Comparison of ENCODE assay signal across 13 mouse cellular contexts in the genomic region with DNA sequence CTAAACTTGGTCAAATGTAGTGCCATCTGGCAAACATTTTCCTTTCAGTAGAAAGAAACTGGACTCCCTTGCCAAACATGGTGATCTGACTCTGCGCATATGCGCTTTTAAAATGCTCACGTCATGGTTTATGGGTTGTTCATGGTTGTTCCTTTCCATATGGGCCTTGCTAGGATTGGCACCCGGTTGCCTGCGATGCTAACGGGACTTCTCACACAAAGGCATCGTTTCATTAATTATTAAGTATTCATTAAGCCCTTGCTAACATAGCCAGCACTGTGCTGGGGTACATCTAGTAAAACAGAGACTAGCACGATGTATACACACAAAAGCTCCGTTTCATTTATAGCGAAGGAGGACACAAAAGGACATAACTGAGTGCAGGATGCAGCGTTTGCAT. TPM values are rescaled to one million over a fixed set of nuclear protein-coding genes. Genes with fewer than 3 reads are reported as not detected.
DNase-seq lines count a peak whose midpoint lies in the region; ATAC-seq and TF ChIP-seq lines count a peak whose summit lies in the region.
"Had no signal": no experiment of that assay in that cellular context is flagged by ENCODE, and none has a peak within 500 bp of the region (broad histone marks: within the 10 kb centered on the region; RNA-seq: fewer than 3 reads in every experiment).

No protein-coding gene starts in this region.

- H3K27me3 ChIP-seq in midbrain, embryonic 11.5 days (ENCODE audit: control insufficient read depth, insufficient read depth, low read length): no peaks in the 10 kb centered on the region
- no peaks in the 10 kb centered on the region for H3K27me3 ChIP-seq in midbrain, embryonic 10.5 days (ENCODE audit: low read depth, poor library complexity, severe bottlenecking)
- no peaks in the 10 kb centered on the region for H3K27me3 ChIP-seq in forebrain, postnatal 0 days (ENCODE audit: insufficient read depth, low read length)
- no peaks in the 10 kb centered on the region for H3K27me3 ChIP-seq in hindbrain, embryonic 16.5 days (replicated peaks; ENCODE audit: control insufficient read depth, insufficient read depth, low read length)
- H3K27me3 ChIP-seq in neural tube, embryonic 13.5 days: no peaks in the 10 kb centered on the region
- H3K27me3 ChIP-seq: intestine, embryonic 15.5 days; lung, embryonic 15.5 days had no signal

- H3K9ac ChIP-seq in midbrain, embryonic 11.5 days (ENCODE audit: low read length): no peak overlapping the region
- no peak overlapping the region for H3K9ac ChIP-seq in forebrain, postnatal 0 days
- no peak overlapping the region for H3K9ac ChIP-seq in hindbrain, embryonic 16.5 days (ENCODE audit: low read depth, low read length)
- H3K9ac ChIP-seq in neural tube, embryonic 13.5 days: no peak overlapping the region
- H3K9ac ChIP-seq: intestine, embryonic 15.5 days; liver, embryonic 14.5 days; lung, embryonic 15.5 days had no signal

- H3K4me3 ChIP-seq in midbrain, embryonic 11.5 days (ENCODE audit: low read depth, low read length): no peak overlapping the region
- H3K4me3 ChIP-seq in midbrain, embryonic 10.5 days: no peak overlapping the region
- H3K4me3 ChIP-seq in forebrain, postnatal 0 days (ENCODE audit: low read depth, low read length): no peak overlapping the region
- H3K4me3 ChIP-seq in hindbrain, embryonic 16.5 days (ENCODE audit: low read length): no peak overlapping the region
- H3K4me3 ChIP-seq in neural tube, embryonic 13.5 days: no peak overlapping the region
- H3K4me3 ChIP-seq: heart, adult 2 months; intestine, embryonic 15.5 days; lung, embryonic 15.5 days had no signal

- no peaks in the 10 kb centered on the region for H3K36me3 ChIP-seq in midbrain, embryonic 11.5 days (ENCODE audit: control insufficient read depth, insufficient read depth, low read length)
- H3K36me3 ChIP-seq in midbrain, embryonic 10.5 days: peaks cover 24% of the 10 kb centered on the region
- peaks cover 46% of the 10 kb centered on the region for H3K36me3 ChIP-seq in forebrain, postnatal 0 days (ENCODE audit: insufficient read depth)
- H3K36me3 ChIP-seq in hindbrain, embryonic 16.5 days (ENCODE audit: control insufficient read depth, insufficient read depth, low read length): peaks cover 20% of the 10 kb centered on the region; the same call in 1 of the 2 replicates
- peaks cover 61% of the 10 kb centered on the region for H3K36me3 ChIP-seq in neural tube, embryonic 13.5 days

- peak; percentile 38; the same call in 1 of the 2 replicates for ATAC-seq in midbrain, embryonic 11.5 days (ENCODE audit: low FRiP score)
- peak; percentile 32 for ATAC-seq in forebrain, postnatal 0 days
- peak; percentile 69 for ATAC-seq in hindbrain, embryonic 16.5 days
- ATAC-seq in neural tube, embryonic 13.5 days (ENCODE audit: low read depth): peak; percentile 88

- no peak overlapping the region for H3K4me2 ChIP-seq in midbrain, embryonic 11.5 days
- H3K4me2 ChIP-seq in forebrain, postnatal 0 days (ENCODE audit: low read depth): no peak overlapping the region
- H3K4me2 ChIP-seq in hindbrain, embryonic 16.5 days (ENCODE audit: low read length): no peak overlapping the region
- H3K4me2 ChIP-seq in neural tube, embryonic 13.5 days: no peak overlapping the region
- H3K4me2 ChIP-seq: intestine, embryonic 15.5 days; lung, embryonic 15.5 days had no signal

- H3K27ac ChIP-seq in midbrain, embryonic 11.5 days (ENCODE audit: low read depth, low read length): no peak overlapping the region
- H3K27ac ChIP-seq in midbrain, embryonic 10.5 days (replicated peaks): no peak overlapping the region
- H3K27ac ChIP-seq in forebrain, postnatal 0 days (ENCODE audit: low read depth, low read length): no peak overlapping the region
- no peak overlapping the region for H3K27ac ChIP-seq in hindbrain, embryonic 16.5 days (ENCODE audit: low read depth, low read length)
- peak overlapping the region; percentile 61 for H3K27ac ChIP-seq in neural tube, embryonic 13.5 days (replicated peaks)
- H3K27ac ChIP-seq: heart, adult 2 months; intestine, embryonic 15.5 days; liver, embryonic 14.5 days; lung, embryonic 15.5 days; macrophage had no signal

- no peak for TF ChIP-seq CTCF in forebrain, postnatal 0 days (IDR thresholded peaks at IDR 0.05; ENCODE audit: low read depth)

- DNase-seq in midbrain, embryonic 11.5 days (ENCODE audit: low spot score, missing footprints): no peak
- no peak for DNase-seq in midbrain, embryonic 10.5 days (ENCODE audit: low spot score)
- no peak for DNase-seq in forebrain, postnatal 0 days
- no peak for DNase-seq in spleen, postnatal 36 days (ENCODE audit: low spot score in 2 of 2)
- no peak for DNase-seq in lung, postnatal 14 days
- DNase-seq: gastrocnemius, postnatal 25 days had no signal

- H3K4me1 ChIP-seq in midbrain, embryonic 11.5 days (ENCODE audit: control insufficient read depth, insufficient read depth, low read length): no peaks in the 10 kb centered on the region
- no peaks in the 10 kb centered on the region for H3K4me1 ChIP-seq in midbrain, embryonic 10.5 days
- H3K4me1 ChIP-seq in forebrain, postnatal 0 days (ENCODE audit: insufficient read depth): no peaks in the 10 kb centered on the region
- no peaks in the 10 kb centered on the region for H3K4me1 ChIP-seq in hindbrain, embryonic 16.5 days (ENCODE audit: control insufficient read depth, insufficient read depth, low read depth, low read length)
- peaks cover 3% of the 10 kb centered on the region; the same call in 1 of the 2 replicates for H3K4me1 ChIP-seq in neural tube, embryonic 13.5 days (replicated peaks)
- H3K4me1 ChIP-seq: intestine, embryonic 15.5 days; lung, embryonic 15.5 days had no signal

- no peaks in the 10 kb centered on the region for H3K9me3 ChIP-seq in midbrain, embryonic 11.5 days (ENCODE audit: control insufficient read depth, low read length)
- no peaks in the 10 kb centered on the region for H3K9me3 ChIP-seq in midbrain, embryonic 10.5 days (replicated peaks)
- H3K9me3 ChIP-seq in forebrain, postnatal 0 days (ENCODE audit: low read length): no peaks in the 10 kb centered on the region
- H3K9me3 ChIP-seq in hindbrain, embryonic 16.5 days (ENCODE audit: control insufficient read depth, low read length): no peaks in the 10 kb centered on the region
- no peaks in the 10 kb centered on the region for H3K9me3 ChIP-seq in neural tube, embryonic 13.5 days
- H3K9me3 ChIP-seq: intestine, embryonic 15.5 days; lung, embryonic 15.5 days had no signal

- WGBS in midbrain, embryonic 11.5 days: 85% methylated on average over 11 of the region's 11 CpGs
- 86% methylated on average over 11 of the region's 11 CpGs for WGBS in midbrain, embryonic 10.5 days
- 68% methylated on average over 11 of the region's 11 CpGs for WGBS in forebrain, postnatal 0 days
- WGBS in hindbrain, embryonic 16.5 days: 72% methylated on average over 11 of the region's 11 CpGs
- WGBS in neural tube, embryonic 13.5 days: 62% methylated on average over 11 of the region's 11 CpGs

RNA-seq across cellular contexts. Expression of a gene that starts 27.7 kb away (rescaled TPM):
- polyA plus RNA-seq in midbrain, embryonic 11.5 days (2014; fragmentation: Nextera tagmentation; extraction: Ambion mirVana): 64.4 and 65.5 TPM in 2 replicates
- polyA plus RNA-seq in midbrain, embryonic 10.5 days (2016; fragmentation: Nextera tagmentation; extraction: Ambion mirVana): 58.7 and 61.1 TPM in 2 replicates
- total RNA-seq in forebrain, postnatal 0 days (2014; rRNA removed): 20.5 and 22.5 TPM in 2 replicates
- 18.1 and 23.3 TPM in 2 replicates for polyA plus RNA-seq in forebrain, postnatal 0 days (2015; fragmentation: Nextera tagmentation; extraction: Ambion mirVana)
- 29.2 and 31.6 TPM in 2 replicates for polyA plus RNA-seq in hindbrain, embryonic 16.5 days (2015; fragmentation: Nextera tagmentation; extraction: Ambion mirVana)
- 33.0 and 36.9 TPM in 2 replicates for polyA plus RNA-seq in neural tube, embryonic 13.5 days (2015; fragmentation: Nextera tagmentation; extraction: Ambion mirVana)

RNA-seq across cellular contexts. Expression of a gene that starts 27.7 kb away (rescaled TPM):
- polyA plus RNA-seq in midbrain, embryonic 11.5 days (2014; fragmentation: Nextera tagmentation; extraction: Ambion mirVana): 39.2 and 46.6 TPM in 2 replicates
- 30.9 and 34.8 TPM in 2 replicates for polyA plus RNA-seq in midbrain, embryonic 10.5 days (2016; fragmentation: Nextera tagmentation; extraction: Ambion mirVana)
- 27.5 and 27.8 TPM in 2 replicates for total RNA-seq in forebrain, postnatal 0 days (2014; rRNA removed)
- 29.9 and 33.2 TPM in 2 replicates for polyA plus RNA-seq in forebrain, postnatal 0 days (2015; fragmentation: Nextera tagmentation; extraction: Ambion mirVana)
- polyA plus RNA-seq in hindbrain, embryonic 16.5 days (2015; fragmentation: Nextera tagmentation; extraction: Ambion mirVana): 39.5 and 39.8 TPM in 2 replicates
- polyA plus RNA-seq in neural tube, embryonic 13.5 days (2015; fragmentation: Nextera tagmentation; extraction: Ambion mirVana): 39.8 and 43.6 TPM in 2 replicates

Comparison
In these comparisons a context has a peak if more than half of its experiments do, and no peak if none do; other contexts are left out.
1. ATAC-seq: peak in every context shown above with its lines; median percentile 88 in neural tube, embryonic 13.5 days; 69 in hindbrain, embryonic 16.5 days; 38 in midbrain, embryonic 11.5 days; 32 in forebrain, postnatal 0 days.